Mouse (Mus musculus) megakaryocyte-erythroid progenitor cell, adult 5-6 weeks (primary cell): Measurements from ENCODE around the gene Hpcal1. TPM values are rescaled to one million over a fixed set of nuclear protein-coding genes. Genes with fewer than 3 reads are reported as not detected.

Experiments
- ATAC-seq: replicated peaks from 2 replicates; pipeline ENCODE4 v1.8.0; 2016; ENCODE audit warnings: mild to moderate bottlenecking, inconsistent platforms; ENCODE audit not compliant: severe bottlenecking, poor library complexity, low FRiP score, low TSS enrichment
- total RNA-seq, 2 experiments: library from RNA; stranded (forward) in 1 of 2; stranded (reverse) in 1 of 2; fragments of 200-1000, 215-1000 nt in 1 of 2; fragments of >200 nt in 1 of 2; fragmentation: Nextera tagmentation in 1 of 2; gene quantifications; 2 replicates each; pipeline ENCODE4 v1.2.3; 2014 to 2017

The Hpcal1 gene
- total RNA-seq, 2 experiments from 2014 or later: 3.0 to 4.3 TPM

DNA sequence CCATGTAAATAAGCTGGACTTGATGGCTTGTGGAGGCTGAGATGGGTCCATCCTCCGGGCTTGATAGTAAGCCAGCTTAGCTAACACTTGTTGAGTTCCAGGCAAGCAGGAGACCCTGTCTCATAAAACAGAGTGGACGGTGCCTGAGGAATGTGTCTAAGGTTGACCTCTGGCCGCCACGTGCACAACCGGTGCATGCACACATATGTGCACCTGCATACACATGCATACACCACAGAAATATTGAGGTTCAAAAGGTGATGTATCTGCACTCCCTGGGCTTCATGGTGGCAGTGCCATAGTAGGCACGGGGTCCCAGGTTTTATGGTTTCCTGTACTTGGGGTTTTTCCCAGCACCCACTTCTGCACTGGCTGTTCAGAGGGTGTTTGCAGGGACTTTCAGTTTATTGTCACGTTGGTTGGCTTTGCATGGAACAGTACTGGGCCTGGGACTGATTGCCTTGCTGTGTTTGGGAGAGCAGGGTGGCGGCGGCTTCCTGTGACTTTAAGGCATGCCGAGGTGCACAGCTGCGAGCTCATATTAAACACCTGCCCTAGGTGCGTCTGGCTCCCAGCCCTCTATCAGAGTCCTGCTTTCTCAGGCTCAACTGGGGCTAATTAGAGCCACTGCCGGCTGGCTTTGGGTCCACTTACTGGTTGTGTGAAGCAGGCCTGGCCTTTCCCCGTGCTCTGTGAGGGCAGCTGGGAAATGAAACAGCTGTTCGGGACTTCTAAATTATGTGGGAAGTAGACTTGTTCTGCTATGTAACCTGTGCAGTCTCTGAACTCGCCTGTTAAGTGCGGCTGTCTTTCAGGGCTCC lies 19.5 kb downstream of the Hpcal1 start:
- ATAC-seq: no peak

DNA sequence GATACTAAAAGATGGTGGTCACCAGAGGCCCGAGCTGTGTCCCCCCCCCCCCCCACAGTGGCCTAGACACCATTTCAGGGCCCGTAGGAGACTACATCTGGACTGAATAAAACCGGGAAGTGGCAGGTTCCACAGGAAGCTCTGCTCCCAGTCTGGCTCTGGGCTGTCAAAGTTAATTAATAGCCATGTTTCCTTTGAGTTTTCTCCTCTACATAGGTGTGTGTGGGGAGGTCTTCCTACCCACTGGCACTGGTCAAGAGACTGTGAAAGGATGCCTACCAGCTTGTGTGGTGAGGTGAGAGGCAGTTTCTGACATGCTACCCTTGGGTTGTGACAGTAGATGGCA lies 20.1 kb downstream of the Hpcal1 start:
- ATAC-seq: no peak

DNA sequence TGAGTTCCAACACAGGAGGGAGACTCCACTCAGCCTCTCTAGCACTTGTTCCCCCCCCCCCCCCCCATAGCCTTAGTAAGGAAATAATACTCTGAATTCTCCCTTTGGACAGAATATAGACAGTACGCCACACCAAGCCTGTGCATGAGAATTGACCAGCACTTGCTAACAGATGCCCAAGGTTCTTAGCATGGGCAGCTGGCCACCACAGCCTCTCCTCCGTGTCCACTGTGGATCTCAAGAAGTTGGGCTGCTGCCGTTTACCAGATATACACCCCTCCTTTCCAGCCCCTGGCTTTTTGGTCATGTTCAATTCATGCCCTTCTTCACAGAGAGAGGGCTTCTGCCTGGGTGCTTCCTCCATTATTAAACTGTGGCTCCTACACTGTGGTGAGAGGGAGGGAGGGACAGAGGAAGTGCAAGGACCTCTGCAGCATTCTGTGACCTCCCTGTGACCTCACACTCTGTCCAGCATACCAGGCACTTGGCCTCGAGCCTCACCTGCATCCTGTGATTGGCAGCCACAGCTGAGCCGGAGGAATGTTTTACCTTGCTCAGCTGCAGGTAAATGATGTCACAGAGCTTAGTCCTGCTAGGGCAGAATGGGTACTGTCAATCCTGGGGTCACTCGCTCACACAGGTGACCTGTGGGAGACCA lies 21.2 kb downstream of the Hpcal1 start:
- ATAC-seq: no peak

DNA sequence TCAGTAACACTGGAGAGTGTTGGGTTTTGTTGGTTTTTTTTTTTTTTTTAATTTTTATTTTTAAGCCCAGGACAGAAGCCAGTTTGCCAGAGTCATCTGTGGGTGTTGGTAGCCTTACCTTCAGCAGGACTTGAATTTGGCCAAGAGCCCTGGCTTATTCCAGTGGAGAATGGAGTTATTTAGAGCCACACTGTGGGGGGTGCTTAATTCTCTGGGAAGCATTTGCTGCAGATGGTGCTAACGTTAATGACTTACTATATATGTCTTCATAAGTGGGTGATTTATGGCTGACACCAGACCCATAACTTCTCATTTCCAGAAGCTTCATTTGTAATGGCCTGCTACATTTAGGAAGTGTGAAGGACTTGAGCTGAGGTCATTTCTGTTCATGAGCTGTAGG lies 21.9 kb downstream of the Hpcal1 start:
- ATAC-seq: no peak

DNA sequence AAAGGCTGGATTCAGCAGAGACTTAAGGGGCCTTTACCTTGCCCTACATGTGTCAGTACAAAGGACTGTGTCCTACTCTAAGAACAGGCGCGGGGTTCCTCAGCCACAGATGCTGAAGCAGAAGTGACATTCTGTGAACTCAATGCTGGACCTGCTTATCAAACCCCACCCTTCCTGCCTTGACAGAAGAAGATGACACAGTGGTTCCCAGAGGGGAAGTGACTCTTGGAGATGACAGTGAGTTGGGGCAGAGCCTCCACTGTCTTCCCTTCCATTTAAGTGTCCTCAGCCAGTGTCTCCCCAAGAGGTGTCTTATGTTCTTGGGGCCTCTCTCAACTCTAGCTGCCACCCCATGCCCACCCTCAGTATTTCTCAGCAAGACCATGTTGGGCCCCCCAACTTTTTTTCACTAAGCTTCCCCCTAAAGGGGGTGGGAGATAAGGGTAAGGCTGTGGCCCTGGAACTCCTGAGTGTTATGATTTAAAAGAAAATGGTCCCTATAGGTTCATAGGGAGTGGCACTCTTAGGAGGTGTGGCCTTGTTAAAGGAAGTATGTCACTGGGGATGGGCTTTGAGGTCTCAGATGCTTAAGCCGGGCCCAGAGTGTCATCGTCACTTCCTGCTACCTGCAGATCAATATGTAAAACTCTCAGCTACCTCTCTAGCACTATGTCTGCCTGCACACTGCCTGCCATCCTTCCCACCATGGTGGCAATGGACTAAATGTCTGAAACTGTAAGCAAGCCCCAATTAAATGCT lies 25.2 kb downstream of the Hpcal1 start:
- peak; percentile 80 for ATAC-seq

DNA sequence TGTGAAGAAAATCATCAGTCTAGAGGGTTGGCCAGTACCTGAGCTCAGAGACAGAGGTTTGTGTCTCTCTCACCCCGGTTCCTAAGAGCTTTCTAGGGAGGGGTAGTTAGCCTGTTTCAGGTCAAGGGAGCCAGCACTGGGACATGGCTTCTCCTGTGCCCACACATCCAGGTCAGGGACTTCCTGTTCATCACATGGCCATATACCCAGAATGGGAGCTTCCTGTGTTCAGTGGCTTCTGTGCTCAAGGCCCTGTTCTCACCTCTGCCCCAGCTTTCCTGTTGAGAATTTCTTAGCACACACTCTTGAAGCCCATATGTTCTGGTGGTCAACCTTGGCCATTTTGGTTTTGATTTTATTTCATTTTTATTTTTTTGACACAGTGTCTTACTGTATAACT lies 26.6 kb downstream of the Hpcal1 start:
- no peak for ATAC-seq

DNA sequence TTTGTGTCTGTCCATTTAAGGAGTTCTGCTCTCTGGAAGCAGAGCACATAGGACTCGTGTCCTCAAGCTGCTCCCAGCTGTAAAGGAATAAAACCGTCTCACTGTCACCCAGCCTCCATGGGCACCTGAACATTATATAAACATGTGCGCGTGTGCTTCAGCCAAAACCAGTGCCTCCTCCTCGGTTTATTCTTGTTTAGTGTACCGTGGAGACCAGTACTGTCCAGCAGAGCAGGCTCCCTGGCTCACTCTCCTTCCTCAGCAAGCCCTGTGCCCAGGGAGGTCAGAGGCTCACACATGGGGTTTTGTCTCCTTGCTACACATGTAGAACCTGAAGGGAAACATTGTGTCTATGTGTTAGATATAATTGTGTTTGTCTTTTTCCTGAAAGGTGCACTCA lies 27.5 kb downstream of the Hpcal1 start:
- ATAC-seq: no peak

DNA sequence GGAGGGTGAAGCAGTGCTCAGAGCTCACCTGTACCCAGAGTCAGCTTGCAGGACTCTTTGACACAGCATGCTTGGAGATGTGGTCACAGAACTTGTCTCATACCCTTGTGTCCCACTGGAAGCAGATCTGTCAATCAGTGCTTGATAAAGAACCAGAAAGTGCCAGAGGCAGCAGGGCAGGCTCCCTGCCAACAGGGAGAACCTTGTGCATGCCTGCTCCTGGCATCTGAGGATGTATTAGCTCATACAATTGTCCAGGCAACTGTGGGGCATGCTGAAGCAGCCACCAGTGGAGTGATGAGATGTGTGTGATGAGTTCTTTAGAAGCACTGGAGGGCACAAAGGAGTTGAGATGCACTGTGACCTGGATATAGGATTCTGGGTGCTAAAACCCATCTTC lies 30.4 kb downstream of the Hpcal1 start:
- ATAC-seq: no peak

DNA sequence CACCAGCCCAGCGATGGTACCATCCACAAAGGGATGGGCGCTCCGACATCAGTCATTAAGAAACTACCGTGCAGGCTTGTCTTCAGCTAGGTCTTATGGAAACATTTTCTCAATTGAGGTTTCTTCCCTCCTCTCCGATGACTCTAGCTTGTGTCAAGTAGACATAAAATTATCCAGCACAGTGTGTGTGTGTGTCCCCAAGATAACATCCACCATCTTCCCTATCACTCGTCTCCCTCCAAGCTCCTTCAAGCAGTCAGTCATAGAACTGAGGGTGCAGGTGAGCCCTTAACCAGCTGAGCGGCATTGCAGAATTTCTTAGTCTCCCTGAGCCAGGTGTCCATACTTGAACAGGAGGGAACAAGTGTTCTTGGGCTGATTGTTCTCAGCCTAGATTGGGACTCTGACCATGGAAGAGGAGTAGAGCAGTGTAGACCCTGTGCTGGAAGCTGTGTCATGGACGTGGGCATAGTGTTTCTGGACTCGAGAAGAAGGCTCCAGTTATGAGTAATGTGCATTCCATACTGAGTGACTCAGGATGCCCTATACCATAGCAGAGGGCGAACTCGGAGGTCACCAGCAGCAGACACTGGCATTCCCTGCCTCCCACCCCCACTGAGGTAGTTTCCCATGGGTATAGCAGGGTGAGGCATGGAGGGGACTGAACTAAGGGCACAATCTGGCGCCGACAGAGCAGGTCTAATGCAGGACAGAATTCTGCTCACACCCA lies 32.0 kb downstream of the Hpcal1 start:
- ATAC-seq: no peak

DNA sequence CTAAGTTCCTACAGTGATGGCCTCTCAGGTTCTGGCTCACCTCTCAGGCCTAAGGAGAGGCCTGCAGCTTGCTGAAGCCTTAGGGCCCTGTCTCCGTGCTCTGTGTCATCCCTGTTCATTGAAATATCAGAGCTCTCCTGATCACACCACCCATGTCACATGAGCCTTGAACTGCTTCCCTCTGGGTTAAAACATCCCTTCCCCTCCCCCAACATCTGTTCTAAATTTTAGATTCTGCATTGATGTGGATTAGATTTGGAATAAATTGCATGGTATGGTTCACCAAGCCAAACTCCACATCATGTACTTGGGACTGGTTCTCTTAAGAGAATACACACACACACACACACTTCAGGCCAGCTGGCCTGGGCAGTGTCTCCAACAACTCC lies 32.5 kb downstream of the Hpcal1 start:
- ATAC-seq: no peak

DNA sequence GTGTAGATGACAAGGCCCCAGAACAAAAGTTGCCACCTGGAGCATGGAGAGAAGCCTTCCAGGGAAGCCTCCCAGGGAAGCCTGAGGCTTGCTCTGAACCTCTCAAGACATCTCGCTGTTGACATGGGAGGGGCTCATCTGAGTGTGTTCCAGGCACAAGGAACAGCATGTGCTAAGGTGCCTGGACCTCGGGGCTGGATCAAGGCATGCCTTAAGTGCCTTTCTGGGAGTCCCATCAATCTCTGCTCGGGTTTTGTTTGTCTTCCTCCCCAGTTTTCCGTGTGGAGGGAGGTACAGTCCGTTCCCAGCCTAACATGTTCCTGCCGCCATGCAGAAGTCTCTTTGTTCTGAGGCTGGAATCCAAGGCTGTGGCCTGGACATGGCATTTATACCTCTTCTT lies 33.3 kb downstream of the Hpcal1 start:
- ATAC-seq: no peak

DNA sequence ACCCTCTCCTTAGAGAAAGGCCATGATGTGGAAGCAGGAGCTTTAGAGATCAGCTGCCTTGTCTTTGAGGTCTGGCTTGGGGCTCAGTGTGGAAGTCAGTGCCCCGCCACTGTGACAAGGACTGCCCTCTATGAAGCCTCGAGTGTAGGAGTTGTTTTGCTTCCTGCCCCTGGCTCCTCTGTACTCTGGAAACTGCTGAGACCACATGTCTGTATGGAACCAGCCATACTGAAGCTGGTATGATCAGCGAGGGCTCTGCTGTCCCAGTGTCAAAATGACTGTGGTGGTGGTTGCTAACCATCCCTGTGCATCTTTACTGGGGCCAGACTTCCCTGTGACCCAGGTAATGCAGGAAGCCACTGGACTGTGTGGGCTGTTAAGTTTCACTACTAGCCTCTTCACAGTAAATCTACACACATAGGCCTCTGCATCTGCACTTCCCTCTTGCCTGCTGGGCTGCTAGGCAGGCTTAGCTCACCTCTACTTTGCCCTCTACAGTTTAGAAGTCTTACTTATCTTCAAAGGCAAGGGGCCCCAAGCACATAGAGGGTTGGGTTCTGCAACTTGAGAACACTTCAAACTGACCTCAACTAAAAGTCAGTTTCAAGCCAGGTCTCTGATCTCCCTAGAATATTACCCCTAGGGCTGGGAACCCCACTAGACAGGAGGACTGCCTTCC lies 33.9 kb downstream of the Hpcal1 start:
- no peak for ATAC-seq

DNA sequence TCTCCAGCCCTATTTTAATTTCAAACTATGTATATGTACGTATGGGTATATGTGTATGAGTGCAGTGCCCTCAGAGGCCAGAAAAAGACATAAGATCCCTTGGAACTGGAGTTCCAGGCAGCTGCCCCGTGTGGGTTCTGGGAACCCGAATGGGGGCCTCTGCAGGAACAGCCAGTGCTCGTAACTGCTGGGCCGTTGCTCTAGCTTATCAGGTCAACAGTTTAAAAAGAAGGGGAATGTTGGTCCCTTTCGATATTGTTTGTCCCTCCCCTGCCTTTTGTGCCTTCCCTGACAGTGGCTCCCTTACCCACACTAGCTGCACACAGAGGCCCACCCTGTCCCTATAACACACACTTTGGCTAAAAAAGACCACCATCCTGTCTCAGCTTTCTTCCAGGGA lies 34.9 kb downstream of the Hpcal1 start:
- no peak for ATAC-seq

DNA sequence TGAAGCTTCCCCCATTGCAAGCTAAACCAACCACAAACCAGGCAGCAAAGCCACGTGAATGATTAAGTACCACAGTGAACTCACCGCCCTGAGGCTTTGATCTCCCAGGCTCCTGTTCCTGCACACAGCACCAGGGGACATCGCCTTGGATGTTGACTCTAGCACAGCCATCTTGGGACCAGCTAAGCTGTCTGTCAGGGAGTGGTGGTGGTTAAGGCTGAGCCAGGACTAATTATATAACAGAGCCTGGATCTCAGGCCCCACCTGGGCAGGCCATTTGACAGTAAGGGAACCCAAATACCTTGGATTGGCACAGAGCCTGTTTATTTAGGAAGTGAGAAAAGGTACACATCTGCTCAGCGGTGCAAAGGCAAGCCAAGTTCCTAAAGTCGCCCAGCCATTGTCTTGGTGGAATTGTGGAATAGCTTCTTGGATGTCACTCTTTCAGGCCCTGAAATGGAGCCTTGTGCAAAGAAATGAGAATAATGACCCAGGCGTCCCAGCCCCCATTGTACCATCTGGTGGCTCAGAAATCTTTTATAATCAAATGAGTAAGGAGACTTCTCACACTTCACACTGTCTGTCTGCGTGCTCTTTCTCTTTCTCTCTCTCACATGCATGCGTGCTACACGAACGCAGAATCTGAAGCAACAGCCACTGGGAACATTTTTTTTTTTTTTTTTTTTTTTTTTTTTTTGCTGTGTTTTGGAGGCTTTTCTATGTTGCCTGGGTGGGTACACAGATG lies 36.1 kb downstream of the Hpcal1 start:
- no peak for ATAC-seq

DNA sequence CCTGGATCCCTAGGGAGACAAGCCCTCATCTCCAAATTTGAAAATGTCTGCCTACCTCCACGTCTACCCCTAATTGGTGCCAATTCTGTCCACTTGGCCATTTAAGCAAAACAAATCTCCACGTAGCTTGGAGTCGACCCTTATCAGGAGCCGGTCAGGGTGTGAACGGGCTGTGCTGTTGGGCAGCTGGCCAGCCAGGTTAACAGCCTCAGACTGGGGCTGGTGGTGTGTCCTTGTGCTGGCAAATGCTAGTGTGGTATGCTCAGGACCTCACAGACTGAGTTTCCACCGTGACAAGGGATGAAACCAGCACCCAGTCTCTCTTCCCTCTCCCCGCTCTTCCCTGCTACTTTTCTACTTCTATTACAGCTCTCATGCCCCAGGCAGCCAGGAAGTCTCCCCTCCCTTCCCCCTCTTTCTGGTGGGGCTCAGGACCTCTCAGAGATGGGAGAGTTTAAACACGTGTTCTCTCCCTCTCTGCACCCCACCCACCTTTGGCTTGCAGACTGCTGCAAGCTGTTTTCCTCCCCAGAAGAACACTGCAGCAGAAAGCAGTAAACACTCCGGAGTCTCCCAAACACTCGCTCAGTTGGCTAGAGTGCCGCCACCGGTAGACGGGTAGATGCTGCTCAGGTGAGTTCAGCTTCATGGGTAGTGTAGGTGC lies 37.2 kb downstream of the Hpcal1 start:
- peak; percentile 78 for ATAC-seq

DNA sequence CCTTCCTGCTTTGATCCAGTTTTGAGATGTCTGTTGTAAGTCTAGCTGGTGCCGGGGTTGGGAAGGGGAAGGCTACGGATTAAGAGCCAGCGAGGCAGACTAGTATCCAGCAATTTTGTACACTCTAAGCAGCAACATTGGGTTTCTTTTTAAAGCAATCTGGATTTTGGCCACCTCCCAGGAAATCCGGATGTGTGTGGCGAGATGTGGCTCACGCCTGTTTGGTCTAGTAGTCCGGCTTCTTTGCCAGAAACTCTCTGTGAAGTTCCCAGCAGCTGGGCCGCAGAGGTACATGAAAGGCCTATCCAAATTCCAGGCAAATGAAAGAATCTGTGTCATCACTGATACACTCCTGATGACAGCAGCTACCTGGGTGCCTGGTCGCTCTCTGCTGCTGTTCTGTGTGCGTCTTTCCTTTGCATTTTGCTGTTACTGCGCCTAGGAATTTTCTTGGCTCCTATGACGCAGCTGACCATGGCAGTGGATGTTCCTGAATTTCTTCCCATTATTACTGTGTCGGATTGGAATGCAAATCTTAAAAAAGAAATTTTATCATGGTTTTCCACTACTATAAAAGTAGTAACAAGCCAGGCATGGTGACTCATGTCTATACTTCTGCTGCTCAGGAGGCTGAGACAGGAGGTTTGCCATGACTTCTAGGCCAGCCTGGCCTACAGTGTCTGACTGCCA lies 38.7 kb downstream of the Hpcal1 start:
- ATAC-seq: no peak

DNA sequence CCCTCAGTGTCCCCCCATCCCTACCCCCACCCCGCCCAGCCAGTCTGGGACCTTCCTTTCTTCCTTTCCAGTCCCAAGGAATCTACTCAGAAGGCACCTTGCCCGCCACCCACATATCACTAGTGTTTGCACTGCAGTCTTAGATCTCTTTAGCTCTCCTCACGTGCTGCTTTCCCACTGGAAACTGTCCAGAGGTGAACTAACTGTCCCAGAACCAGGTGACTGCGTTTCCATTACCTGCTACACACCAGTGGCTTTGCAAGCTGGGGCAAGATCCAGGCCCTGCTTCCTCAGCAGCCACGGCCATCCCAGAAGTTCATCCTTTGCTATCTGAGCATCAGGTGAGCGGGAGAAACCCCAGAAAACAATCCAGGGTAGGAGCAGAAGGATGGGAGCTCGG lies 41.4 kb downstream of the Hpcal1 start:
- ATAC-seq: no peak

DNA sequence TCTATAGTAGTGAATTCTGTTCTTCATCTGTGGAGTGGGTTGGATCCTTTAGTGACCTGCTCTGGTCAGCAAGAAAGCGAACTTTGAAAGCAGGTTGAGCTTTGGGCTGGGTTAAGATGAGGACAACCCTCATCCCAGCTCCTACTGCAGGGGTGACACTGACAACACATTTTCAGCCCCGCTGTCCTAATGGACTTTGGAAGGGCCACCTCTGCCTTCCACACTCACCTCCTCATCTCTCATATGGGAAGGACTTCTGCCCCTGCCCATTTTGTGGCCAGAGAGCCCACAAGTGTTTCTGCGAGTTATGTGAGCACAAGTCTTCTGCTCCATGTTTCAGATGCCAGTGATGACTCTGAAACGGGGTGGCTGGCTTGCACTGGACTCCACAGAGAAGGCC lies 41.9 kb downstream of the Hpcal1 start:
- no peak for ATAC-seq
